In genomic region chr8:122497912-122498311, GRCm38 (mm10) we compare ENCODE assay signal across 12 mouse cellular contexts. TPM values are rescaled to one million over a fixed set of nuclear protein-coding genes. Genes with fewer than 3 reads are reported as not detected.
DNase-seq lines count a peak whose midpoint lies in the region; ATAC-seq and TF ChIP-seq lines count a peak whose summit lies in the region.
"Had no signal": no experiment of that assay in that cellular context is flagged by ENCODE, and none has a peak within 500 bp of the region (broad histone marks: within the 10 kb centered on the region; RNA-seq: fewer than 3 reads in every experiment).

No protein-coding gene starts in this region.

- no peaks in the 10 kb centered on the region for H3K27me3 ChIP-seq in kidney, embryonic 16.5 days (ENCODE audit: insufficient read depth, low read length)
- no peaks in the 10 kb centered on the region for H3K27me3 ChIP-seq in E14TG2a.4 (ENCODE audit: insufficient read depth, low read length)
- H3K27me3 ChIP-seq: forebrain, embryonic 15.5 days had no signal

- no peak for ATAC-seq in kidney, embryonic 16.5 days (ENCODE audit: low FRiP score, low TSS enrichment)
- ATAC-seq in granulocyte monocyte progenitor cell, adult 5-6 weeks (replicated peaks; ENCODE audit: poor library complexity, severe bottlenecking) = peak; percentile 60
- no peak for ATAC-seq in erythroid progenitor cell, adult 5-6 weeks (replicated peaks; ENCODE audit: low FRiP score, poor library complexity, severe bottlenecking)
- ATAC-seq: forebrain, embryonic 15.5 days had no signal

- 68% methylated on average over 17 of the region's 17 CpGs for WGBS in kidney, embryonic 16.5 days

- H3K4me2 ChIP-seq in kidney, embryonic 16.5 days (replicated peaks; ENCODE audit: low read depth, low read length) = no peak overlapping the region
- H3K4me2 ChIP-seq: forebrain, embryonic 15.5 days; midbrain, embryonic 11.5 days had no signal

- TF ChIP-seq CTCF in E14TG2a.4 (conservative IDR thresholded peaks at IDR 0.05; ENCODE audit: low read length) = peak; percentile 81

- no peak for DNase-seq in kidney, adult 8-10 months
- DNase-seq in A20 (ENCODE audit: low read depth, low spot score) = peak; percentile 23
- DNase-seq in testis, postnatal 14 days (ENCODE audit: low spot score) = no peak
- no peak for DNase-seq in neural tube, embryonic 10.5 days (ENCODE audit: extremely low spot score, low spot score)
- DNase-seq: cerebellum, postnatal 36 days; heart, postnatal 36 days had no signal

- H3K27ac ChIP-seq in kidney, embryonic 16.5 days (ENCODE audit: low read length) = peak overlapping the region; percentile 48; the same call in 1 of the 2 replicates
- H3K27ac ChIP-seq: forebrain, embryonic 15.5 days had no signal

- H3K4me1 ChIP-seq in kidney, embryonic 16.5 days (ENCODE audit: insufficient read depth, low read length) = no peaks in the 10 kb centered on the region
- H3K4me1 ChIP-seq in E14TG2a.4 (replicated peaks; ENCODE audit: low read depth, low read length) = peaks cover 45% of the 10 kb centered on the region
- H3K4me1 ChIP-seq: forebrain, embryonic 15.5 days had no signal

- peaks cover 53% of the 10 kb centered on the region for H3K36me3 ChIP-seq in kidney, embryonic 16.5 days (ENCODE audit: insufficient read depth, low read length)
- H3K36me3 ChIP-seq in E14TG2a.4 (ENCODE audit: insufficient read depth, low read length) = peaks cover 94% of the 10 kb centered on the region
- H3K36me3 ChIP-seq: forebrain, embryonic 15.5 days had no signal

- no peak overlapping the region for H3K4me3 ChIP-seq in kidney, embryonic 16.5 days (ENCODE audit: low read length)
- H3K4me3 ChIP-seq in E14TG2a.4 (replicated peaks; ENCODE audit: low read length) = peak overlapping the region; percentile 63
- H3K4me3 ChIP-seq: forebrain, embryonic 15.5 days had no signal

- H3K9ac ChIP-seq in kidney, embryonic 16.5 days (replicated peaks; ENCODE audit: low read length) = no peak overlapping the region
- H3K9ac ChIP-seq: forebrain, embryonic 15.5 days had no signal

- H3K9me3 ChIP-seq in kidney, embryonic 16.5 days (ENCODE audit: low read length) = no peaks in the 10 kb centered on the region
- H3K9me3 ChIP-seq in E14TG2a.4 (ENCODE audit: low read length) = no peaks in the 10 kb centered on the region
- H3K9me3 ChIP-seq: forebrain, embryonic 15.5 days had no signal

RNA-seq across cellular contexts. Expression of gene Ctu2, which starts 22.0 kb away (rescaled TPM):
- 46.5 and 48.0 TPM in 2 replicates for polyA plus RNA-seq in kidney, embryonic 16.5 days (2015; fragmentation: Nextera tagmentation; extraction: Ambion mirVana)
- 11.9 and 33.1 TPM in 2 replicates for total RNA-seq in granulocyte monocyte progenitor cell, adult 5-6 weeks (2014; fragmentation: Nextera tagmentation)
- total RNA-seq in granulocyte monocyte progenitor cell, adult 5-6 weeks (2017) = 9.3 and 14.0 TPM in 2 replicates
- total RNA-seq in erythroid progenitor cell, adult 5-6 weeks (2015; ENCODE audit: low replicate concordance) = 7.1 and 9.7 TPM in 2 replicates
- 0.23 and 0.51 TPM in 2 replicates for total RNA-seq in erythroid progenitor cell, adult 5-6 weeks (2017; ENCODE audit: low replicate concordance)

RNA-seq across cellular contexts. Expression of gene Rnf166, which starts 22.0 kb away (rescaled TPM):
- polyA plus RNA-seq in kidney, embryonic 16.5 days (2015; fragmentation: Nextera tagmentation; extraction: Ambion mirVana) = 39.3 and 46.0 TPM in 2 replicates
- 40.5 and 41.2 TPM in 2 replicates for total RNA-seq in granulocyte monocyte progenitor cell, adult 5-6 weeks (2014; fragmentation: Nextera tagmentation)
- 29.8 and 43.2 TPM in 2 replicates for total RNA-seq in granulocyte monocyte progenitor cell, adult 5-6 weeks (2017)
- 15.5 and 20.9 TPM in 2 replicates for total RNA-seq in erythroid progenitor cell, adult 5-6 weeks (2015; ENCODE audit: low replicate concordance)
- total RNA-seq in erythroid progenitor cell, adult 5-6 weeks (2017; ENCODE audit: low replicate concordance) = 6.8 and 12.5 TPM in 2 replicates

RNA-seq across cellular contexts. Expression of gene Snai3, which starts 37.4 kb away (rescaled TPM):
- polyA plus RNA-seq in kidney, embryonic 16.5 days (2015; fragmentation: Nextera tagmentation; extraction: Ambion mirVana) = 0.75 and 0.77 TPM in 2 replicates
- not detected in 2 replicates for total RNA-seq in granulocyte monocyte progenitor cell, adult 5-6 weeks (2014; fragmentation: Nextera tagmentation)
- not detected in 2 replicates for total RNA-seq in granulocyte monocyte progenitor cell, adult 5-6 weeks (2017)
- not detected in 2 replicates for total RNA-seq in erythroid progenitor cell, adult 5-6 weeks (2015; ENCODE audit: low replicate concordance)
- not detected in 2 replicates for total RNA-seq in erythroid progenitor cell, adult 5-6 weeks (2017; ENCODE audit: low replicate concordance)
- polyA plus RNA-seq: forebrain, embryonic 15.5 days; midbrain, embryonic 11.5 days had no signal

RNA-seq across cellular contexts. Expression of gene Piezo1, which starts 53.2 kb away (rescaled TPM):
- polyA plus RNA-seq in kidney, embryonic 16.5 days (2015; fragmentation: Nextera tagmentation; extraction: Ambion mirVana) = 15.6 and 16.9 TPM in 2 replicates
- 19.4 and 67.1 TPM in 2 replicates for total RNA-seq in granulocyte monocyte progenitor cell, adult 5-6 weeks (2014; fragmentation: Nextera tagmentation)
- total RNA-seq in granulocyte monocyte progenitor cell, adult 5-6 weeks (2017) = 15.8 and 22.4 TPM in 2 replicates
- 32.1 and 43.2 TPM in 2 replicates for total RNA-seq in erythroid progenitor cell, adult 5-6 weeks (2015; ENCODE audit: low replicate concordance)
- total RNA-seq in erythroid progenitor cell, adult 5-6 weeks (2017; ENCODE audit: low replicate concordance) = 31.8 and 52.9 TPM in 2 replicates

RNA-seq across cellular contexts. Expression of gene Mvd, which starts 54.7 kb away (rescaled TPM):
- 36.4 and 36.6 TPM in 2 replicates for polyA plus RNA-seq in kidney, embryonic 16.5 days (2015; fragmentation: Nextera tagmentation; extraction: Ambion mirVana)
- 8.8 and 10.0 TPM in 2 replicates for total RNA-seq in granulocyte monocyte progenitor cell, adult 5-6 weeks (2014; fragmentation: Nextera tagmentation)
- 4.0 and 4.3 TPM in 2 replicates for total RNA-seq in granulocyte monocyte progenitor cell, adult 5-6 weeks (2017)
- not detected in 2 replicates for total RNA-seq in erythroid progenitor cell, adult 5-6 weeks (2015; ENCODE audit: low replicate concordance)
- 1.8 and 2.1 TPM in 2 replicates for total RNA-seq in erythroid progenitor cell, adult 5-6 weeks (2017; ENCODE audit: low replicate concordance)
